Mouse (Mus musculus): ENCODE data around the gene Fam83c. TPM values are rescaled to one million over a fixed set of nuclear protein-coding genes. Genes with fewer than 3 reads are reported as not detected.

Gene Fam83c
- polyA plus RNA-seq, 1 experiment from 2014 or later, result 0.61 TPM

- H3K9me3 ChIP-seq, result no peaks in the 10 kb centered on the region
- H3K36me3 ChIP-seq, result peaks cover 28% of the 10 kb centered on the region
- no peak for ATAC-seq (replicated peaks)
- H3K27me3 ChIP-seq, result no peaks in the 10 kb centered on the region
- H3K27ac ChIP-seq (replicated peaks), result peak overlapping the region; percentile 84
- peak overlapping the region; percentile 89 for H3K4me2 ChIP-seq (replicated peaks)
- H3K4me1 ChIP-seq, result peaks cover 26% of the 10 kb centered on the region
- H3K9ac ChIP-seq (replicated peaks), result peak overlapping the region; percentile 72
- WGBS, result 3% methylated on average over 52 of the region's 52 CpGs
- H3K4me3 ChIP-seq, result peak overlapping the region; percentile 90
These were observed 8.6 kb downstream of the Fam83c start for GRCm38 (mm10) chr2:155825904-155826629.

GRCm38 (mm10) chr2:155823722-155824121 is 10.9 kb downstream of the Fam83c start:
- H3K9me3 ChIP-seq, result no peaks in the 10 kb centered on the region
- no peak overlapping the region for H3K9ac ChIP-seq (replicated peaks)
- WGBS, result 95% methylated on average over 8 of the region's 8 CpGs
- no peaks in the 10 kb centered on the region for H3K27me3 ChIP-seq
- no peak overlapping the region for H3K4me2 ChIP-seq (replicated peaks)
- no peak overlapping the region for H3K27ac ChIP-seq (replicated peaks)
- H3K36me3 ChIP-seq, result peaks cover 39% of the 10 kb centered on the region
- no peak overlapping the region for H3K4me3 ChIP-seq
- H3K4me1 ChIP-seq, result peaks cover 33% of the 10 kb centered on the region
- no peak for ATAC-seq (replicated peaks)

- no peak overlapping the region for H3K4me3 ChIP-seq
- no peaks in the 10 kb centered on the region for H3K9me3 ChIP-seq
- no peak overlapping the region for H3K4me2 ChIP-seq (replicated peaks)
- no peak for ATAC-seq (replicated peaks)
- no peak overlapping the region for H3K9ac ChIP-seq (replicated peaks)
- WGBS, result 92% methylated on average over 5 of the region's 5 CpGs
- peaks cover 41% of the 10 kb centered on the region for H3K36me3 ChIP-seq
- no peak overlapping the region for H3K27ac ChIP-seq (replicated peaks)
- peaks cover 28% of the 10 kb centered on the region for H3K4me1 ChIP-seq
- no peaks in the 10 kb centered on the region for H3K27me3 ChIP-seq
These were observed 13.9 kb downstream of the Fam83c start for GRCm38 (mm10) chr2:155820779-155821178.

GRCm38 (mm10) chr2:155819449-155820251 is 15.0 kb downstream of the Fam83c start:
- no peaks in the 10 kb centered on the region for H3K27me3 ChIP-seq
- H3K9me3 ChIP-seq, result no peaks in the 10 kb centered on the region
- H3K4me2 ChIP-seq (replicated peaks), result peak overlapping the region; percentile 83
- H3K27ac ChIP-seq (replicated peaks), result peak overlapping the region; percentile 88
- 63% methylated on average over 6 of the region's 6 CpGs for WGBS
- H3K36me3 ChIP-seq, result peaks cover 45% of the 10 kb centered on the region
- peak overlapping the region; percentile 72 for H3K9ac ChIP-seq (replicated peaks)
- peak overlapping the region; percentile 58 for H3K4me3 ChIP-seq
- peaks cover 20% of the 10 kb centered on the region for H3K4me1 ChIP-seq
- peak; percentile 57; the same call in 1 of the 2 replicates for ATAC-seq (replicated peaks)

GRCm38 (mm10) chr2:155819392-155819448 is 15.4 kb downstream of the Fam83c start, which contains the start of gene BC029722:
Gene BC029722 (minus strand): TSS chr2:155819426.
- H3K4me1 ChIP-seq, result peaks cover 20% of the 10 kb centered on the region
- peaks cover 49% of the 10 kb centered on the region for H3K36me3 ChIP-seq
- H3K27me3 ChIP-seq, result no peaks in the 10 kb centered on the region
- H3K27ac ChIP-seq (replicated peaks), result peak within 1 kb of the TSS; percentile 88
- H3K9me3 ChIP-seq, result no peaks in the 10 kb centered on the region
- H3K9ac ChIP-seq (replicated peaks), result peak within 1 kb of the TSS; percentile 72
- H3K4me2 ChIP-seq (replicated peaks), result peak within 1 kb of the TSS; percentile 83
- H3K4me3 ChIP-seq, result peak within 1 kb of the TSS; percentile 58
- no peak for ATAC-seq (replicated peaks)

- ATAC-seq (replicated peaks), result peak; percentile 95
- H3K9ac ChIP-seq (replicated peaks), result peak overlapping the region; percentile 72
- no peaks in the 10 kb centered on the region for H3K9me3 ChIP-seq
- H3K4me2 ChIP-seq (replicated peaks), result peak overlapping the region; percentile 83
- peak overlapping the region; percentile 58 for H3K4me3 ChIP-seq
- H3K27ac ChIP-seq (replicated peaks), result peak overlapping the region; percentile 88
- H3K27me3 ChIP-seq, result no peaks in the 10 kb centered on the region
- peaks cover 50% of the 10 kb centered on the region for H3K36me3 ChIP-seq
- peaks cover 20% of the 10 kb centered on the region for H3K4me1 ChIP-seq
- WGBS, result 3% methylated on average over 37 of the region's 37 CpGs
These were observed 15.9 kb downstream of the Fam83c start for GRCm38 (mm10) chr2:155818596-155819391.

GRCm38 (mm10) chr2:155817301-155818245 is 17.1 kb downstream of the Fam83c start:
- Histone ChIP-seq H3K4me3 (no peak overlapping the region), H3K4me2 (replicated peaks) (no peak overlapping the region), H3K27me3 (no peaks in the 10 kb centered on the region), H3K27ac (replicated peaks) (no peak overlapping the region), H3K36me3 (peaks cover 39% of the 10 kb centered on the region), H3K9me3 (no peaks in the 10 kb centered on the region), H3K4me1 (peaks cover 20% of the 10 kb centered on the region), H3K9ac (replicated peaks) (no peak overlapping the region)
- no peak for ATAC-seq (replicated peaks)
- 78% methylated on average over 10 of the region's 10 CpGs for WGBS

GRCm38 (mm10) chr2:155816179-155816578 is 18.5 kb downstream of the Fam83c start:
- 90% methylated on average over 1 of the region's 1 CpGs for WGBS
- no peak overlapping the region for H3K4me3 ChIP-seq
- H3K27me3 ChIP-seq, result no peaks in the 10 kb centered on the region
- no peaks in the 10 kb centered on the region for H3K9me3 ChIP-seq
- no peak overlapping the region for H3K27ac ChIP-seq (replicated peaks)
- peaks cover 20% of the 10 kb centered on the region for H3K4me1 ChIP-seq
- no peak overlapping the region for H3K4me2 ChIP-seq (replicated peaks)
- no peak for ATAC-seq (replicated peaks)
- no peak overlapping the region for H3K9ac ChIP-seq (replicated peaks)
- peaks cover 27% of the 10 kb centered on the region for H3K36me3 ChIP-seq

- Histone ChIP-seq H3K27ac (replicated peaks) (no peak overlapping the region), H3K27me3 (no peaks in the 10 kb centered on the region), H3K4me1 (peaks cover 20% of the 10 kb centered on the region), H3K9ac (replicated peaks) (no peak overlapping the region), H3K9me3 (no peaks in the 10 kb centered on the region), H3K4me2 (replicated peaks) (no peak overlapping the region), H3K36me3 (peaks cover 19% of the 10 kb centered on the region), H3K4me3 (no peak overlapping the region)
- WGBS, result 41% methylated on average over 5 of the region's 5 CpGs
- ATAC-seq (replicated peaks), result no peak
These were observed 19.8 kb downstream of the Fam83c start for GRCm38 (mm10) chr2:155814829-155815228.

- no peak for ATAC-seq (replicated peaks)
- Histone ChIP-seq H3K36me3 (peaks cover 19% of the 10 kb centered on the region), H3K4me3 (no peak overlapping the region), H3K9ac (replicated peaks) (no peak overlapping the region), H3K27me3 (no peaks in the 10 kb centered on the region), H3K27ac (replicated peaks) (no peak overlapping the region), H3K9me3 (no peaks in the 10 kb centered on the region), H3K4me2 (replicated peaks) (no peak overlapping the region), H3K4me1 (peaks cover 2% of the 10 kb centered on the region; the same call in 1 of the 2 replicates)
- 83% methylated on average over 4 of the region's 4 CpGs for WGBS
These were observed 22.0 kb downstream of the Fam83c start for GRCm38 (mm10) chr2:155812637-155813036.

- Histone ChIP-seq H3K4me2 (replicated peaks) (no peak overlapping the region), H3K36me3 (peaks cover 19% of the 10 kb centered on the region), H3K9me3 (no peaks in the 10 kb centered on the region), H3K27me3 (no peaks in the 10 kb centered on the region), H3K4me3 (no peak overlapping the region), H3K4me1 (no peaks in the 10 kb centered on the region), H3K27ac (replicated peaks) (no peak overlapping the region), H3K9ac (replicated peaks) (no peak overlapping the region)
- 42% methylated on average over 16 of the region's 16 CpGs for WGBS
- ATAC-seq (replicated peaks), result peak; percentile 36; the same call in 1 of the 2 replicates
These were observed 22.7 kb downstream of the Fam83c start for GRCm38 (mm10) chr2:155811821-155812396.
